Mouse (Mus musculus) splenic B cell, adult 2 months (primary cell): ENCODE data around the gene Poldip2.
A peak's percentile ranks its signal among the peaks of the same experiment; 100 is the strongest.
"Not testable (repeated sequence)": the region's sequence is repeated elsewhere in the genome, so short reads cannot be mapped to it uniquely, and the experiment has no call there.

Experiments
- DNase-seq: peaks from one replicate; pipeline ENCODE4 v3.0.0-alpha.2; 2011; ENCODE audit warnings: low read depth, low spot score
- H3K27me3 ChIP-seq: 2 replicates; pipeline ENCODE4 v1.6.1; 2012; ENCODE audit warnings: mild to moderate bottlenecking, low read length, moderate library complexity, mixed read lengths; ENCODE audit not compliant: control insufficient read depth, poor library complexity, insufficient read depth, severe bottlenecking
- H3K36me3 ChIP-seq: 2 replicates; pipeline ENCODE4 v1.6.1; 2012; ENCODE audit warnings: mild to moderate bottlenecking, low read length, moderate library complexity, mixed read lengths; ENCODE audit not compliant: control insufficient read depth, poor library complexity, insufficient read depth, severe bottlenecking

Gene Poldip2

GRCm38 (mm10) chr11:78521880-78522279 is 9.9 kb downstream of the Poldip2 start:
- Histone ChIP-seq H3K36me3 (peaks cover 8% of the 10 kb centered on the region), H3K27me3 (no peaks in the 10 kb centered on the region)
- no peak for DNase-seq

DNA sequence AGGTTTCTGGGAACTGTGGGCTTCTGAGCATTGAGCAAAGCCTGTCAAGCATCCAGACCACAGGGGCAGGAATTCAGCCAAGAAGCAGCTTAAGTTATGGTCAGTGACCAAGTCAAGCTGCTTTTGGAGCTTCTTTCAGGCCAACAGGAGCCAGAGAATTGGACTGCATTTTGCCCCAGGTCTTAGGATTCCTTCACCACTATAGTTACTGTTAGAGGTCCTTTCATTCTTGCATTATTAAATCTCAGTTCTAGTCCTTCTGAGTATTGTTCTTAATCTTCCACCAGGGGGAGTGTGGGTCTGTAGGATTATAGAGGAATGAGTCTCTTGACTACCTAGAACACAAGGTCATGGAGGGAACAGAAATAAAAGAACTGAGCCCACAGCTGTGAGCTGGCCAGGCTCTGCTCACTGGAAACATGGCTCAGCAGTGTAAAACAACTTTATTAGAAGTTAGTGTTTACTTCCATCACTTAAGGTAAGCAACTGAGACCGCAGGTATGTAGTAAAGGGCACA is 10.5 kb downstream of the Poldip2 start:
- DNase-seq, result peak; percentile 52
- Histone ChIP-seq H3K27me3 (no peaks in the 10 kb centered on the region), H3K36me3 (peaks cover 10% of the 10 kb centered on the region)

DNA sequence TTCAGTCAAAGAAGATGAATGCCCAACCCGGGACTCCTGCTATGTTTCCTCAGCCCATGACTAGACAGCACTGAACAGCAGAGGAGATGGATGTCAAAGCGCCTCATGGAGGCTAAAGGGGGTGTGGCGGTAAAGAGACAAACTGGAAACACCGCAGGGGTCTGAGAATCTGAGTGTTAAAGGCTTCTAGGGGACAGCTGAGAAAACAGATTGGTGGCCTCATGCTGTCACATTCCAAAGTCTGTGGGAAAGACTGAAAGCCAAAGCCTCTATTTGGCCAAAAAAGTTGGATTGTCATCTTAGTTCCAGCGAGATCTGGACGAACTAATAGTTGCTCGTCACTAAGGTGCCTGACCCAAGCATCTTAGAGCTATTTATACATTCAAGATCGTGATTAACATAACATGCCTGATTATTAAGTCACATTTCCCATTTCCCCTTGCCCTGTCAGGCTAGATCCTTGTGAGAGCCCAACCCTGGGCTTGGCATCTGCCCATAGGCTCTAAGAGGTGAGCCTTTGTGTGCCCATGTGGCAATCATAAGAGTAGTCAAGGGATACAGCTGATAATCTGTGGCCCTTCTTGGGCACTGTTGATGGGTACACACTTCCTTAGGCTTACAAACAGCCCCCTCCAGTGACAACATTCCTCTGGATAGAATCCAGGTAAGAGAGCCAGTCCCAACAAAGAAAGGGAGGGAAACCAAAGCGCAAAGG is 11.4 kb downstream of the Poldip2 start:
- no peak for DNase-seq
- H3K36me3 ChIP-seq, result peaks cover 10% of the 10 kb centered on the region
- H3K27me3 ChIP-seq, result no peaks in the 10 kb centered on the region

DNA sequence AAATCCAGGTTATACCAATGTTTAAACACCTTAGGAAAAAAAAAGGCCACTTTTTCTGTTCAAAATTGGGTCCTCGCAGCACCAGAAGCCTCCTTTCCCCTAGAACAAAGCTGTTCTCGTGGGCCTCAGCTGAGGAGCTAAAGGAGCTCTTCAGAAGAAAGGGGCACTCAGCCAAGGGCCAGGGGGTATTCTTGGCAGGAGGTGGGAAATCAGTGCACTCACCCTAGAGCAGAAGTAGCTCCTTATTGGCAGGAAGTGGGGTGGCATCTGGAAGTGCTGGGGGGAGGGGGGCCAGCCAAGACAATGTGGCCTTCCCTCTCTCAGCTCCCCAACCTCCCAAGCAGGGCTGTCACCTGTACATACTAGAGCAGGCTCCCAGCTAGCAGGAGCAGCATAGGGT is 12.8 kb downstream of the Poldip2 start:
- H3K27me3 ChIP-seq, result no peaks in the 10 kb centered on the region
- H3K36me3 ChIP-seq, result peaks cover 13% of the 10 kb centered on the region
- DNase-seq, result no peak

DNA sequence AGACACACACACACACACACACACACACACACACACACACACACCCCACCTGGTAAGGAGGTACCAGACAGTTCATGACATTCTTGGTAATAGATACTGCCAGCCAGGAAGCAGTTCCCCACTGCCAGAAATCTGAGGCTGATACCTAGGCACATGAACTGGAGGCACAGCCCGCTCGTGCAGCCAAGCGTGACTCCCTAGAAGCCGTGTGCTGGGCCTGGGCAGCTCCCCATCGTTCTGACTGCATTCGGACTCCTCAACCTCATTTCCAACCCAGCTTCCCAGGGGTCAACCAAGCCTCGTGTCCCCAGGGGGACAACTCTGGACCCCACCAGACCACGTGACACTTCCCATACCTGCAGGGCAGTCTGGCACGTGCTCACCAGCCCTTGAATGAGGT is 16.7 kb downstream of the Poldip2 start:
- H3K27me3 ChIP-seq, result no peaks in the 10 kb centered on the region
- no peak for DNase-seq
- peaks cover 9% of the 10 kb centered on the region for H3K36me3 ChIP-seq

DNA sequence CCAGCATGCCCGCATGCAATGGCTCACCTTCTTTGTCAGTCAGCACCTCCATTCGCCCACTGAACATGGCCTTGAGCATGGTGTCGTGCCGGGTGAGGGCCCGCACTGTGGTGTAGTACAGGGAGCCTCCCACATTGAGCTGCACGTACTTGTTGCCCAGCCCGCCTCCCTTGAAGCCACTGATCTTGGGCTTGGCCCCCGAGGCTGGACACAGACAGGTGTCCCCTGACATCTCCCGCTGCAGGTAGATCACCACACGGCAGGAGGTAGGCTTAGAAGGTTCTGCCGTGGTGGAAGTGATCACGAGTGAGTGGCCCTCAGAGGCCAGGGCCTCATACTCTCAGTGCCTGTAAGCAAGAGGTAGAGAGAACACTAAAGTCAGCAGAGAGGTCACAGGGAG is 18.0 kb downstream of the Poldip2 start:
- no peak for DNase-seq
- Histone ChIP-seq H3K27me3 (no peaks in the 10 kb centered on the region), H3K36me3 (peaks cover 9% of the 10 kb centered on the region)

DNA sequence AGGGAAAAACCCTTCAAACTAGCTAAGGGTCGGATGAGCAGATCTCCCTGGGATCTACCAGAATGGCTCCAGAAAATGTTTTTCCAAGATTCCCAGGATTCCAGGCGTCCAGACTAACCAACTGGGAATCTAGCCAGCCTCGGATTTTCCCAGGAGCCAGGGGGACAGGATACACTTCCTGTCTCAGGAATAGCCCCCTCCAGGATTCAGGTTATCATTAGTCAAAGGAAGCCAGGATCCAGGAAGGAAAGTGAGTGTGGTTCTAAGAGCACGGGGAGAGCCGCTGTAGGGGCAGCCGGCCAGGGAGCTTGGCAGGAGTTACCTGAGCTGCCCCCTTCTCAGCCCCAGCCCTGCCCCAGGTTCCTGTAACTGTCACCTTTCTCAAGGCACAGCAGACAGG is 19.1 kb downstream of the Poldip2 start:
- no peak for DNase-seq
- Histone ChIP-seq H3K27me3 (no peaks in the 10 kb centered on the region), H3K36me3 (peaks cover 9% of the 10 kb centered on the region; the same call in 1 of the 2 replicates)

- not testable (repeated sequence) for DNase-seq, H3K36me3 ChIP-seq, H3K27me3 ChIP-seq
Observed at GRCm38 (mm10) chr11:78531515-78531914, 19.5 kb downstream of the Poldip2 start.

GRCm38 (mm10) chr11:78534516-78534915 is 22.5 kb downstream of the Poldip2 start:
- no peak for DNase-seq
- H3K27me3 ChIP-seq, result no peaks in the 10 kb centered on the region

GRCm38 (mm10) chr11:78535376-78536079 is 23.5 kb downstream of the Poldip2 start:
- H3K27me3 ChIP-seq, result no peaks in the 10 kb centered on the region
- peak; percentile 44 for DNase-seq
- H3K36me3 ChIP-seq, result peaks cover 1% of the 10 kb centered on the region; the same call in 1 of the 2 replicates

More at GRCm38 (mm10) chr11:78534516-78534915, 22.5 kb downstream of the Poldip2 start:
- no peaks in the 10 kb centered on the region; the same call in 1 of the 2 replicates for H3K36me3 ChIP-seq

DNA sequence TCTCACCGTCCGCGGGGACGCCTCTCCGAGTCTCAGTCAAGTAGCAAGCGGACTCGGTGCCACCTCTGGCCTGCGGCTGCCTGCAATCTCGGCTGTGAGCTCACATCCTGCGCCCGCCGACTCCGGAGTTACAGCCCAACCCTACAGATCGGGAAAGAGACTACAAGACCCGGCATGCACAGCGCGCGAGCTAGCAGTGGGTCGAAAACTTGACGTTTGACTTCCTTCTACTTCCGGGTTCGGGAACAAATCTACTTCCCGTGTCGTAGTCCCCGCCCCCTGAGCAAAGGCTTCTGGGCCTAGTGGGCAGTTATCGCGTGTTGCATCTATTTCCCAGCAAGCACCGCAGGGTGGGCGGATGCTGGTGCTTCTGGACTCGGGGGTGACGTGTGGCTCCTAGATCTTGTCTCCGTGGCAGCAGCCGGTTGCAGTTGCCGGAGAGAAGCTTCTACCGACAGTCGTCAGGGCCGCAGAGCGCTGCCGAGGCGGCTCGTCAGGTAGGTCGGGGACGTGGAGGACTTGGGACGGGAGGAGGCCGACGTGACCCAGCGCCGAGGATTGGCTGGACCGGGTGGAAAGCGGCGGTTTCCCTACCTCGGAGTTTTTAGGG is 24.2 kb downstream of the Poldip2 start, which contains the start of the genes Tnfaip1 and Ift20:
Gene Tnfaip1 (minus strand): TSS at position 253 of the 610 bp plus-strand sequence.
Gene Ift20 (plus strand): TSS at position 282 of the 610 bp plus-strand sequence.
- peaks cover 1% of the 10 kb centered on the region; the same call in 1 of the 2 replicates for H3K36me3 ChIP-seq
- DNase-seq, result peak; percentile 99
- no peaks in the 10 kb centered on the region for H3K27me3 ChIP-seq

DNA sequence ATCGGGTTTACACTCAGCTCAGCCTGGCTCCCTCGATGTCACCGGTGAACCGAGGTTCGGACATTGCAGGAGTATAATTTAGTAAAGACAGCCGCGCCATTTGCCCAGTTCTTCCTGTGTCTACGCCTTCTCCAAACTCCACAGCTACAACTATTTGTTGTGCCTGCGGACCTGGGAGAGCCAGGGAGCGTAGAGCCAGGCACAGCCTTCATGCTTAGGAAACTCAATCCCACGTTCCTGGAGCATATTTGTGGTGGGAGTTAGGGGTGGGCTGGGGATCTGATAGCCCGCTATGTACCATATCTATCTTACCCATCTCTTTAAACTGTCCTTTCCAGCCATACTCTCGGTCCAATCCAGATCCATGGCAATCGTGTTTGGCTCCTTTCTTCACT is 24.7 kb downstream of the Poldip2 start:
- Histone ChIP-seq H3K36me3 (peaks cover 1% of the 10 kb centered on the region; the same call in 1 of the 2 replicates), H3K27me3 (no peaks in the 10 kb centered on the region)
- no peak for DNase-seq

DNA sequence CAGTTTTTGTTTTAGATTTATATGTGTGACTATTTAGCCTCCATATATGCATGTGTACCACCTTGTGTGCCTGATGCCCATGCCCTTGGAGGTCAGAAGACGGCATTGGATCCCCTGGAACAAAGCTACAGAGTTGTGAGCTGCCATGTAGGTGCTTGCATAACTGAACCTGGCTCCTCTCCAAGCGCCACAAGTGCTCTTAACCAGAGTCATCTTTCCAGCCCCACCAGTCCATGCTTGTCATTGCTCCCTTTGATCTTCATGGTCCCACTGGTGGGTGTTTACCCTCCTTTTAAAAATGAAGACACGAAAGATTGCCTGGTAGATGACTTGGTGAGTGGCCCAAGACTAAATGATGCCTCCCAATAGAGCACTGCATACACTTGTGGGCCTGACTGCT is 28.4 kb downstream of the Poldip2 start:
- no peak for DNase-seq
- H3K27me3 ChIP-seq, result no peaks in the 10 kb centered on the region
- peaks cover 1% of the 10 kb centered on the region; the same call in 1 of the 2 replicates for H3K36me3 ChIP-seq

- H3K27me3 ChIP-seq, result no peaks in the 10 kb centered on the region
- peaks cover 1% of the 10 kb centered on the region; the same call in 1 of the 2 replicates for H3K36me3 ChIP-seq
- DNase-seq, result no peak
Observed at GRCm38 (mm10) chr11:78544449-78545111, 32.6 kb downstream of the Poldip2 start.
